Mouse (Mus musculus) limb, embryonic 14.5 days (tissue): ENCODE results near the gene Pcbp1. TPM values are rescaled to one million over a fixed set of nuclear protein-coding genes. Genes with fewer than 3 reads are reported as not detected.

Experiments used
- ATAC-seq: fragments of 200-750 bp; cut with Nextera tagmentation; 2 replicates; pipeline ENCODE4 v1.8.0; 2017; ENCODE audit warnings: low read depth, moderate number of reproducible peaks, moderate TSS enrichment; ENCODE audit not compliant: low FRiP score
- DNase-seq: peaks from one replicate; pipeline ENCODE4 v3.0.0-alpha.2; 2015; ENCODE audit warnings: low spot score
- H3K27ac ChIP-seq: fragments of 300-500 bp; sonication (generic); replicated peaks from 2 replicates; pipeline ENCODE4 v1.5.1; 2014; ENCODE audit warnings: low read depth, mild to moderate bottlenecking, low read length, moderate library complexity, mixed read lengths
- H3K27me3 ChIP-seq: fragments of 300-500 bp; sonication (generic); 2 replicates; pipeline ENCODE4 v1.6.1; 2014; ENCODE audit warnings: low read length, mixed read lengths; ENCODE audit not compliant: control insufficient read depth, insufficient read depth
- H3K36me3 ChIP-seq: fragments of 300-500 bp; sonication (generic); 2 replicates; pipeline ENCODE4 v1.6.1; 2014; ENCODE audit warnings: mild to moderate bottlenecking, low read length, moderate library complexity, mixed read lengths; ENCODE audit not compliant: control insufficient read depth, insufficient read depth
- H3K4me1 ChIP-seq: fragments of 300-500 bp; sonication (generic); 2 replicates; pipeline ENCODE4 v1.6.1; 2014; ENCODE audit warnings: antibody characterized with exemption, low read length, mixed read lengths; ENCODE audit not compliant: control insufficient read depth, insufficient read depth
- H3K4me2 ChIP-seq: fragments of 300-500 bp; sonication (generic); replicated peaks from 2 replicates; pipeline ENCODE4 v1.6.1; 2014; ENCODE audit warnings: low read depth, mild to moderate bottlenecking, low read length, moderate library complexity; ENCODE audit not compliant: severe bottlenecking
- H3K4me3 ChIP-seq: fragments of 300-500 bp; sonication (generic); replicated peaks from 2 replicates; pipeline ENCODE4 v1.5.1; 2014; ENCODE audit warnings: low read length
- H3K9ac ChIP-seq: fragments of 300-500 bp; sonication (generic); 2 replicates; pipeline ENCODE4 v1.6.1; 2014; ENCODE audit warnings: mild to moderate bottlenecking, low read depth, low read length, moderate library complexity; ENCODE audit not compliant: severe bottlenecking
- H3K9me3 ChIP-seq: fragments of 300-500 bp; sonication (generic); 2 replicates; pipeline ENCODE4 v1.6.1; 2016; ENCODE audit warnings: low read length; ENCODE audit not compliant: control insufficient read depth
- POLR2A ChIP-seq: fragments of 200-500 bp; IDR thresholded peaks from 2 replicates; pipeline ENCODE4 v1.8.0; 2012; ENCODE audit warnings: inconsistent platforms, mild to moderate bottlenecking, moderate library complexity, borderline replicate concordance; ENCODE audit not compliant: insufficient read depth, insufficient read length; ENCODE audit errors: extremely low read depth
- WGBS: fragments of 180-500 bp; shearing (Covaris S2); extraction: QIAGEN DNeasy Blood & Tissue Kit; methylation state at CpG from one replicate; pipeline ENCODE4 v1.1.7; 2014; 5-methylcytosine and 5-hydroxymethylcytosine counted together
- microRNA-seq: library from miRNA; unstranded; fragments of <30 nt; microRNA quantifications from one replicate; pipeline ENCODE4, GENCODE M21; 2016
- polyA plus RNA-seq, 2 experiments: library from polyadenylated mRNA; depleted of rRNA in 1 of 2; stranded (reverse) in 1 of 2; unstranded in 1 of 2; fragments of >200 nt; fragmentation: Nextera tagmentation in 1 of 2; extraction: Ambion mirVana in 1 of 2; gene quantifications; 2 replicates each; pipeline versions ENCODE4 v1.2.1 to v1.2.3; 2012 to 2014

Gene Pcbp1
- polyA plus RNA-seq, 2 experiments: 333 to 445 TPM

- no peak overlapping the region for H3K27ac ChIP-seq
These were observed 49.2 kb downstream of the Pcbp1 start for GRCm38 (mm10) chr6:86476931-86477330.

GRCm38 (mm10) chr6:86475462-86476167 is 50.5 kb downstream of the Pcbp1 start:
- DNase-seq (no peak), ATAC-seq (no peak)
- peaks cover 48% of the 10 kb centered on the region for H3K4me1 ChIP-seq
- WGBS: 69% methylated on average over 9 of the region's 9 CpGs
- no peak overlapping the region for H3K4me2 ChIP-seq
- H3K9me3 ChIP-seq: no peaks in the 10 kb centered on the region
- no peak for TF ChIP-seq POLR2A
- no peak overlapping the region for H3K9ac ChIP-seq
- no peaks in the 10 kb centered on the region for H3K27me3 ChIP-seq
- H3K4me3 ChIP-seq: no peak overlapping the region
- H3K27ac ChIP-seq: no peak overlapping the region
- H3K36me3 ChIP-seq: no peaks in the 10 kb centered on the region

More at GRCm38 (mm10) chr6:86476931-86477330, 49.2 kb downstream of the Pcbp1 start:
- Histone ChIP-seq H3K36me3 (no peaks in the 10 kb centered on the region), H3K4me3 (no peak overlapping the region), H3K9ac (no peak overlapping the region), H3K4me2 (no peak overlapping the region), H3K27me3 (no peaks in the 10 kb centered on the region), H3K4me1 (peaks cover 50% of the 10 kb centered on the region), H3K9me3 (no peaks in the 10 kb centered on the region)
- WGBS: 83% methylated on average over 5 of the region's 5 CpGs
- ATAC-seq (no peak), DNase-seq (no peak)
- TF ChIP-seq POLR2A: no peak

- no peak for ATAC-seq
- Histone ChIP-seq H3K4me3 (no peak overlapping the region), H3K36me3 (peaks cover 5% of the 10 kb centered on the region; the same call in 1 of the 2 replicates), H3K9me3 (no peaks in the 10 kb centered on the region), H3K4me1 (peaks cover 39% of the 10 kb centered on the region), H3K4me2 (no peak overlapping the region), H3K9ac (no peak overlapping the region), H3K27ac (no peak overlapping the region), H3K27me3 (no peaks in the 10 kb centered on the region)
- no peak for TF ChIP-seq POLR2A
- DNase-seq: no peak
These were observed 51.4 kb downstream of the Pcbp1 start for GRCm38 (mm10) chr6:86474646-86475181.

Small RNAs within 50 kb of the gene (microRNA-seq; reads per million reads assigned to microRNA genes)
- gene Gm22184: not detected

Other genes with a start within 250 kb of the Pcbp1 start
- 43.9 and 51.0 TPM in 2 replicates for gene Fam136a, start 160.7 kb downstream of the Pcbp1 start, polyA plus RNA-seq (2012; rRNA removed)
- 109 and 113 TPM in 2 replicates for gene Fam136a, start 160.7 kb downstream of the Pcbp1 start, polyA plus RNA-seq (2014; fragmentation: Nextera tagmentation; extraction: Ambion mirVana)
- gene Snrpg, start 155.0 kb downstream of the Pcbp1 start, polyA plus RNA-seq (2012; rRNA removed): 155 and 632 TPM in 2 replicates
- gene Snrpg, start 155.0 kb downstream of the Pcbp1 start, polyA plus RNA-seq (2014; fragmentation: Nextera tagmentation; extraction: Ambion mirVana): 646 and 684 TPM in 2 replicates
- gene Pcyox1, start 129.2 kb downstream of the Pcbp1 start, polyA plus RNA-seq (2012; rRNA removed): 67.3 and 67.5 TPM in 2 replicates
- 93.3 and 98.2 TPM in 2 replicates for gene Pcyox1, start 129.2 kb downstream of the Pcbp1 start, polyA plus RNA-seq (2014; fragmentation: Nextera tagmentation; extraction: Ambion mirVana)
- 230 and 264 TPM in 2 replicates for gene Tia1, start 122.1 kb downstream of the Pcbp1 start, polyA plus RNA-seq (2012; rRNA removed)
- gene Tia1, start 122.1 kb downstream of the Pcbp1 start, polyA plus RNA-seq (2014; fragmentation: Nextera tagmentation; extraction: Ambion mirVana): 173 and 211 TPM in 2 replicates
- gene Gm44790, start 99.7 kb downstream of the Pcbp1 start, polyA plus RNA-seq (2012; rRNA removed): 1.5 and 2.4 TPM in 2 replicates
- gene Gm44790, start 99.7 kb downstream of the Pcbp1 start, polyA plus RNA-seq (2014; fragmentation: Nextera tagmentation; extraction: Ambion mirVana): 0.77 and 1.2 TPM in 2 replicates
- 16.0 and 19.1 TPM in 2 replicates for gene C87436, start 87.9 kb downstream of the Pcbp1 start, polyA plus RNA-seq (2012; rRNA removed)
- 20.6 and 22.2 TPM in 2 replicates for gene C87436, start 87.9 kb downstream of the Pcbp1 start, polyA plus RNA-seq (2014; fragmentation: Nextera tagmentation; extraction: Ambion mirVana)
- 19.9 and 34.8 TPM in 2 replicates for gene Asprv1, start 101.8 kb upstream of the Pcbp1 start, polyA plus RNA-seq (2012; rRNA removed)
- 66.2 and 100.0 TPM in 2 replicates for gene Asprv1, start 101.8 kb upstream of the Pcbp1 start, polyA plus RNA-seq (2014; fragmentation: Nextera tagmentation; extraction: Ambion mirVana)
- 11.7 and 14.8 TPM in 2 replicates for gene Mxd1, start 142.8 kb upstream of the Pcbp1 start, polyA plus RNA-seq (2012; rRNA removed)
- 10.7 and 15.7 TPM in 2 replicates for gene Mxd1, start 142.8 kb upstream of the Pcbp1 start, polyA plus RNA-seq (2014; fragmentation: Nextera tagmentation; extraction: Ambion mirVana)
- 37.4 and 64.8 TPM in 2 replicates for gene Snrnp27, start 158.2 kb upstream of the Pcbp1 start, polyA plus RNA-seq (2012; rRNA removed)
- 115 and 117 TPM in 2 replicates for gene Snrnp27, start 158.2 kb upstream of the Pcbp1 start, polyA plus RNA-seq (2014; fragmentation: Nextera tagmentation; extraction: Ambion mirVana)
- gene Gmcl1, start 207.1 kb upstream of the Pcbp1 start, polyA plus RNA-seq (2012; rRNA removed): 27.0 and 27.3 TPM in 2 replicates
- gene Gmcl1, start 207.1 kb upstream of the Pcbp1 start, polyA plus RNA-seq (2014; fragmentation: Nextera tagmentation; extraction: Ambion mirVana): 33.3 and 41.0 TPM in 2 replicates